Mouse (Mus musculus) heart, embryonic 16.5 days (tissue): ENCODE results near the gene Myzap. TPM values are rescaled to one million over a fixed set of nuclear protein-coding genes. Genes with fewer than 3 reads are reported as not detected.

Experiments
- ATAC-seq: fragments of 200-750 bp; cut with Nextera tagmentation; replicated peaks from 2 replicates; pipeline ENCODE4 v1.8.0; 2017; ENCODE audit warnings: moderate number of reproducible peaks; ENCODE audit not compliant: insufficient read depth, low FRiP score; ENCODE audit errors: extremely low read depth
- H3K27ac ChIP-seq: fragments of 300-500 bp; sonication (generic); 2 replicates; pipeline ENCODE4 v1.5.1; 2014; ENCODE audit warnings: mild to moderate bottlenecking, low read length, control low read depth, moderate library complexity
- H3K27me3 ChIP-seq: fragments of 300-500 bp; sonication (generic); 2 replicates; pipeline ENCODE4 v1.6.1; 2014; ENCODE audit warnings: low read length, mixed read lengths; ENCODE audit not compliant: control insufficient read depth, insufficient read depth
- H3K36me3 ChIP-seq: fragments of 300-500 bp; sonication (generic); 2 replicates; pipeline ENCODE4 v1.6.1; 2014; ENCODE audit not compliant: control insufficient read depth, insufficient read depth
- H3K4me1 ChIP-seq: fragments of 300-500 bp; sonication (generic); 2 replicates; pipeline ENCODE4 v1.6.1; 2014; ENCODE audit warnings: low read length, mixed read lengths; ENCODE audit not compliant: control insufficient read depth, insufficient read depth
- H3K4me2 ChIP-seq: fragments of 300-500 bp; sonication (generic); 2 replicates; pipeline ENCODE4 v1.6.1; 2014; ENCODE audit warnings: low read depth, mild to moderate bottlenecking, control low read depth, low read length
- H3K4me3 ChIP-seq: fragments of 300-500 bp; sonication (generic); 2 replicates; pipeline ENCODE4 v1.5.1; 2014; ENCODE audit warnings: mild to moderate bottlenecking, control low read depth, low read length
- H3K9ac ChIP-seq: fragments of 300-500 bp; sonication (generic); 2 replicates; pipeline ENCODE4 v1.6.1; 2014; ENCODE audit warnings: low read length, control low read depth
- H3K9me3 ChIP-seq: fragments of 300-500 bp; sonication (generic); replicated peaks from 2 replicates; pipeline ENCODE4 v1.6.1; 2016; ENCODE audit warnings: low read length; ENCODE audit not compliant: control insufficient read depth
- WGBS: fragments of 180-500 bp; shearing (Covaris S2); extraction: QIAGEN DNeasy Blood & Tissue Kit; methylation state at CpG from one replicate; pipeline ENCODE4 v1.1.7; 2014; 5-methylcytosine and 5-hydroxymethylcytosine counted together
- polyA plus RNA-seq: library from polyadenylated mRNA; unstranded; fragments of >200 nt; fragmentation: Nextera tagmentation; extraction: Ambion mirVana; gene quantifications from 2 replicates; pipeline ENCODE4 v1.2.1, GENCODE M21; 2015

The Myzap gene
- polyA plus RNA-seq, 1 experiment from 2014 or later = 183 TPM

- H3K9ac ChIP-seq = no peak overlapping the region
- H3K4me1 ChIP-seq = peaks cover 8% of the 10 kb centered on the region
- H3K9me3 ChIP-seq = no peaks in the 10 kb centered on the region
- H3K4me2 ChIP-seq = no peak overlapping the region
- no peak for ATAC-seq
- no peaks in the 10 kb centered on the region for H3K27me3 ChIP-seq
- WGBS = 67% methylated on average over 5 of the region's 5 CpGs
- H3K36me3 ChIP-seq = peaks cover 30% of the 10 kb centered on the region
- H3K4me3 ChIP-seq = no peak overlapping the region
- no peak overlapping the region for H3K27ac ChIP-seq
Measured at GRCm38 (mm10) chr9:71542292-71542691, 49.9 kb downstream of the Myzap start.

GRCm38 (mm10) chr9:71540739-71541138 is 51.4 kb downstream of the Myzap start:
- 72% methylated on average over 3 of the region's 3 CpGs for WGBS
- H3K4me2 ChIP-seq = no peak overlapping the region

GRCm38 (mm10) chr9:71535730-71536129 is 56.4 kb downstream of the Myzap start:
- H3K4me1 ChIP-seq = no peaks in the 10 kb centered on the region; the same call in 1 of the 2 replicates
- no peak overlapping the region for H3K27ac ChIP-seq
- no peak overlapping the region for H3K4me2 ChIP-seq
- no peak for ATAC-seq
- 88% methylated on average over 5 of the region's 5 CpGs for WGBS
- H3K36me3 ChIP-seq = peaks cover 35% of the 10 kb centered on the region
- no peak overlapping the region for H3K4me3 ChIP-seq
- no peaks in the 10 kb centered on the region for H3K27me3 ChIP-seq
- no peaks in the 10 kb centered on the region for H3K9me3 ChIP-seq
- no peak overlapping the region for H3K9ac ChIP-seq

More at GRCm38 (mm10) chr9:71540739-71541138, 51.4 kb downstream of the Myzap start:
- Histone ChIP-seq H3K36me3 (peaks cover 24% of the 10 kb centered on the region), H3K9ac (no peak overlapping the region), H3K4me1 (peaks cover 4% of the 10 kb centered on the region; the same call in 1 of the 2 replicates), H3K9me3 (no peaks in the 10 kb centered on the region), H3K27ac (no peak overlapping the region), H3K27me3 (no peaks in the 10 kb centered on the region), H3K4me3 (no peak overlapping the region)
- no peak for ATAC-seq

GRCm38 (mm10) chr9:71535036-71535435 is 57.1 kb downstream of the Myzap start:
- Histone ChIP-seq H3K27ac (no peak overlapping the region), H3K4me1 (no peaks in the 10 kb centered on the region; the same call in 1 of the 2 replicates), H3K36me3 (peaks cover 39% of the 10 kb centered on the region), H3K9me3 (no peaks in the 10 kb centered on the region), H3K9ac (no peak overlapping the region), H3K4me3 (no peak overlapping the region), H3K4me2 (no peak overlapping the region), H3K27me3 (no peaks in the 10 kb centered on the region)
- ATAC-seq = no peak
- WGBS = 92% methylated on average over 2 of the region's 2 CpGs

- peaks cover 32% of the 10 kb centered on the region for H3K36me3 ChIP-seq
- no peaks in the 10 kb centered on the region for H3K27me3 ChIP-seq
- H3K4me3 ChIP-seq = no peak overlapping the region
- H3K9me3 ChIP-seq = no peaks in the 10 kb centered on the region
- no peak for ATAC-seq
- WGBS = 76% methylated on average over 2 of the region's 2 CpGs
- no peak overlapping the region for H3K4me2 ChIP-seq
- no peak overlapping the region for H3K9ac ChIP-seq
- no peak overlapping the region for H3K27ac ChIP-seq
- no peaks in the 10 kb centered on the region for H3K4me1 ChIP-seq
Measured at GRCm38 (mm10) chr9:71529960-71530359, 62.2 kb downstream of the Myzap start.

GRCm38 (mm10) chr9:71527438-71527837 is 64.7 kb downstream of the Myzap start:
- H3K36me3 ChIP-seq = peaks cover 28% of the 10 kb centered on the region
- H3K9ac ChIP-seq = no peak overlapping the region
- H3K4me3 ChIP-seq = no peak overlapping the region
- no peaks in the 10 kb centered on the region for H3K27me3 ChIP-seq
- no peak for ATAC-seq
- 75% methylated on average over 9 of the region's 9 CpGs for WGBS
- no peaks in the 10 kb centered on the region for H3K9me3 ChIP-seq
- H3K4me2 ChIP-seq = no peak overlapping the region
- no peaks in the 10 kb centered on the region for H3K4me1 ChIP-seq
- H3K27ac ChIP-seq = no peak overlapping the region

- Histone ChIP-seq H3K9ac (no peak overlapping the region), H3K4me1 (no peaks in the 10 kb centered on the region), H3K27ac (no peak overlapping the region), H3K4me2 (no peak overlapping the region), H3K9me3 (no peaks in the 10 kb centered on the region), H3K36me3 (peaks cover 9% of the 10 kb centered on the region; the same call in 1 of the 2 replicates), H3K27me3 (no peaks in the 10 kb centered on the region), H3K4me3 (no peak overlapping the region)
- WGBS = 82% methylated on average over 4 of the region's 4 CpGs
- no peak for ATAC-seq
Measured at GRCm38 (mm10) chr9:71523901-71524300, 68.3 kb downstream of the Myzap start.

GRCm38 (mm10) chr9:71519836-71520235 is 72.3 kb downstream of the Myzap start:
- 62% methylated on average over 3 of the region's 3 CpGs for WGBS
- Histone ChIP-seq H3K9ac (no peak overlapping the region), H3K9me3 (no peaks in the 10 kb centered on the region), H3K4me2 (no peak overlapping the region), H3K36me3 (peaks cover 11% of the 10 kb centered on the region), H3K27ac (no peak overlapping the region), H3K4me3 (no peak overlapping the region), H3K4me1 (no peaks in the 10 kb centered on the region), H3K27me3 (no peaks in the 10 kb centered on the region)
- no peak for ATAC-seq

- no peak for ATAC-seq
- H3K4me3 ChIP-seq = no peak overlapping the region
- no peaks in the 10 kb centered on the region for H3K27me3 ChIP-seq
- no peaks in the 10 kb centered on the region for H3K4me1 ChIP-seq
- H3K9me3 ChIP-seq = no peaks in the 10 kb centered on the region
- H3K36me3 ChIP-seq = peaks cover 21% of the 10 kb centered on the region
- no peak overlapping the region for H3K4me2 ChIP-seq
- no peak overlapping the region for H3K27ac ChIP-seq
- no peak overlapping the region for H3K9ac ChIP-seq
- 41% methylated on average over 4 of the region's 4 CpGs for WGBS
Measured at GRCm38 (mm10) chr9:71517487-71517886, 74.7 kb downstream of the Myzap start.
